Mouse (Mus musculus): Measurements from ENCODE around the gene Kptn. TPM values are rescaled to one million over a fixed set of nuclear protein-coding genes. Genes with fewer than 3 reads are reported as not detected.

Kptn gene
- polyA plus RNA-seq, 1 experiment from 2014 or later, result 26.7 TPM

DNA sequence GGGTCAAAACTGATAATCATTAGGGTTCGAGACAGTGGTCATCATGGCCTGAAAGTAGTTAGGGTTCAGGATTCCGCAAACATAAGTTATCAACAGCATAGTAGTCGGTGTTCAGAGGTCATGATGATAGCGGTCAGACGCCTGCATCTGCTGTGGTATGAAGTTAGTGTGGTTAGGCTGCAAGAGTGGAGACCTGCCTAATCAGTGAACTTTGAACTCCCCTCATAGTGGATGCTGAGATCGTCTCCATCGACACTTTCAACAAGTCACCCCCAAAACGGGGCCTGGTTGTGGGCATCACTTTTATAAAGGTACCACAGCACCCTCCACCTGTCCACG is 536 bp downstream of the Kptn start:
- H3K9me3 ChIP-seq (ENCODE audit: low read depth, low read length), result no peaks in the 10 kb centered on the region
- 35% methylated on average over 9 of the region's 9 CpGs for WGBS
- H3K4me1 ChIP-seq (ENCODE audit: insufficient read depth), result peaks cover 4% of the 10 kb centered on the region; the same call in 1 of the 2 replicates
- peaks cover 29% of the 10 kb centered on the region for H3K36me3 ChIP-seq (ENCODE audit: insufficient read depth)
- H3K27ac ChIP-seq (ENCODE audit: low read depth), result no peak overlapping the region
- peak overlapping the region; percentile 60 for H3K4me3 ChIP-seq (ENCODE audit: low read depth, low read length)
- no peak for DNase-seq
- TF ChIP-seq CTCF (IDR thresholded peaks at IDR 0.05; ENCODE audit: low read depth), result no peak
- H3K27me3 ChIP-seq (ENCODE audit: insufficient read depth, low read length), result no peaks in the 10 kb centered on the region
- H3K9ac ChIP-seq, result peak overlapping the region; percentile 65
- ATAC-seq (ENCODE audit: insufficient read depth), result peak; percentile 37
- peak overlapping the region; percentile 66 for H3K4me2 ChIP-seq

DNA sequence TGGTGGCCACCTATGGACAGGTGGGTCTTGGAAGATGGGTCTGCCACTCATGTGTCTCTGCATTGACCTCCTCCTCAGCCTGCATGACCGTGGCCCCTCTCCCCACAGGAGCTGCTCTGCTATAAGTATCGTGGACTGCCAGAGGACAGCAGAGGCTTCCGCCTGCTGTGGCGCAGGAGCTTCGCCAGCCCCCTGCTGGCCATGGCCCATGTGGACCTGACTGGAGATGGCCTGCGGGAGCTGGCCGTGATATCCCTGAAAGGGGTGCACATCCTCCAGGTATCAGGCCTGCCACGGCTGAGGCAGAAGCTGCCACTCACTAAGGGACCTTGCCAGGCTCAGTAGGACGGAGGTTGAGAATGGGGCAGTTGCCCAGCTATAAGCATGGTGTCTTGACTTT is 6.1 kb downstream of the Kptn start:
- no peak overlapping the region for H3K4me3 ChIP-seq (ENCODE audit: low read depth, low read length)
- H3K9ac ChIP-seq, result no peak overlapping the region
- 71% methylated on average over 9 of the region's 9 CpGs for WGBS
- DNase-seq, result no peak
- H3K27me3 ChIP-seq (ENCODE audit: insufficient read depth, low read length), result no peaks in the 10 kb centered on the region
- peak; percentile 30; the same call in 1 of the 2 replicates for TF ChIP-seq CTCF (IDR thresholded peaks at IDR 0.05; ENCODE audit: low read depth)
- H3K36me3 ChIP-seq (ENCODE audit: insufficient read depth), result peaks cover 6% of the 10 kb centered on the region; the same call in 1 of the 2 replicates
- H3K27ac ChIP-seq (ENCODE audit: low read depth), result no peak overlapping the region
- no peak overlapping the region for H3K4me2 ChIP-seq
- H3K9me3 ChIP-seq (ENCODE audit: low read depth, low read length), result no peaks in the 10 kb centered on the region
- 0 out of 2 replicates have a peak, but pooled peaks cover 2% of the 10 kb centered on the region for H3K4me1 ChIP-seq (ENCODE audit: insufficient read depth)
- ATAC-seq (ENCODE audit: insufficient read depth), result no peak

DNA sequence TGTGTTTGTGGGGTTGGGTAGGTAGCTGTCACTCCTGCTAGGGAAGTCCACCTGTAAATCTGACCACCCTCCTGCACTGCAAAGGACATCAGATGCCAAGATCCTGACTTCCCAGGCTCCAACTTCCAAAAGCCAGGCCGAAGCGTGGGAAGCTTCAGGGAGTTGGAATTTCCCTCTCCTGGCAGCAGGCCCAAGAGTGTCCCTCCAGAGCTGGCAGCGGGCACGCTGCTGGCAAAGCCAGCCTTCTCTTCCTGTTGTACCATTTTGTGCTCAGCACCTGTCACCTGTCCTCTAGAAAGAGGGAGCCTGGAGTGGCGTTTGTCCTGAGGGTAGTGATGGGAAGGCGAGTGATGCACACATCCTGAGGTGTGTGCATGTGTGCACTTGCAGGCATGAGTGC is 8.6 kb downstream of the Kptn start:
- Histone ChIP-seq H3K4me2 (no peak overlapping the region), H3K9me3 (ENCODE audit: low read depth, low read length) (no peaks in the 10 kb centered on the region), H3K36me3 (ENCODE audit: insufficient read depth) (0 out of 2 replicates have a peak, but pooled peaks cover 2% of the 10 kb centered on the region), H3K9ac (no peak overlapping the region), H3K4me1 (ENCODE audit: insufficient read depth) (peaks cover 14% of the 10 kb centered on the region; the same call in 1 of the 2 replicates), H3K27me3 (ENCODE audit: insufficient read depth, low read length) (no peaks in the 10 kb centered on the region), H3K27ac (ENCODE audit: low read depth) (no peak overlapping the region), H3K4me3 (ENCODE audit: low read depth, low read length) (no peak overlapping the region)
- DNase-seq, result no peak
- TF ChIP-seq CTCF (IDR thresholded peaks at IDR 0.05; ENCODE audit: low read depth), result no peak
- WGBS, result 79% methylated on average over 6 of the region's 6 CpGs
- no peak for ATAC-seq (ENCODE audit: insufficient read depth)

DNA sequence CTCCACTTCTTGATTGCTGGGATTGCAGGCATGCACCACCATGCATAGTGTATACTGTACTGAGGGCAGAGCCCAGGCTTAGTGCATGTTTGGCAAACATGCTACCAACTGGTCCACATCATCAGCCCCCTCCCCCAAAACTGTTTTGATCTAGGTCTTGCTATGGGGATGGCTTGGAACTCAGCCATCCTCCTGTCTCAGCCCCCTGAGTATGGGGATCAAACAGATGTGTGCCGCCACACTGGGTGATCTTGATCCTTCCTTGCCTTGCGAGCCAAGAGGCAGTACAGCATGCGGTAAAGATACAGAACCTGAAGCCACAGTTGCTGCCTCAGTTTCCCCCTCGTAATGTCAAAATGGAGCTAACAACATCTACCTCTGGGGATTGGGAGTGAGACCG is 9.2 kb downstream of the Kptn start:
- H3K36me3 ChIP-seq (ENCODE audit: insufficient read depth), result 0 out of 2 replicates have a peak, but pooled peaks cover 2% of the 10 kb centered on the region
- H3K27ac ChIP-seq (ENCODE audit: low read depth), result peak overlapping the region; percentile 52; the same call in 1 of the 2 replicates
- H3K4me2 ChIP-seq, result peak overlapping the region; percentile 79; the same call in 1 of the 2 replicates
- 52% methylated on average over 5 of the region's 5 CpGs for WGBS
- ATAC-seq (ENCODE audit: insufficient read depth) (no peak), DNase-seq (no peak)
- no peak overlapping the region for H3K9ac ChIP-seq
- TF ChIP-seq CTCF (IDR thresholded peaks at IDR 0.05; ENCODE audit: low read depth), result no peak
- no peaks in the 10 kb centered on the region for H3K27me3 ChIP-seq (ENCODE audit: insufficient read depth, low read length)
- H3K4me3 ChIP-seq (ENCODE audit: low read depth, low read length), result 0 out of 2 replicates have a peak overlapping the region, but pooled peaks have one; percentile 50
- H3K4me1 ChIP-seq (ENCODE audit: insufficient read depth), result peaks cover 14% of the 10 kb centered on the region; the same call in 1 of the 2 replicates
- H3K9me3 ChIP-seq (ENCODE audit: low read depth, low read length), result no peaks in the 10 kb centered on the region

DNA sequence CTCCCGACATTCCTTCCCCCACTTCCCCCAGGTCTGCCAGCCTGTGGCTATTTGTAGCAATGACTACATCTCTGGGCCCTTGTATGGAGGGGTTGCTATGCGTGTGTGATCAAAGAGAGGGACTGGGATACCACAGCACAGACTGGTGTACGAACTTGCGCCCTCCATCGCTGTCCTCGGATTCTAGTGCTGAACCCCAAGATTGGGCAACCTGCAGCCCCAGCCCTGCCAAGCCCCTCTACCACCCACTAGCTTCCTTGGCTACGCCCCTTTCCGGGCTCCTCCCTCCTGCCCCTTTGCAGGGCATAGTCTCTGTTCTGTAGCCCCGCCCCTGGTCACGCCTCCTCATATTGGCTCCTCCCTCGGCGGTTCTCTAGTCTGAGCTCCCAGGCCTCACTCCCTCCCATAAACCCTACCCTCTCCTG is 9.7 kb downstream of the Kptn start, which contains the start of gene Slc8a2:
Gene Slc8a2 (plus strand): TSS at position 406 of the 425 bp plus-strand sequence.
- TF ChIP-seq CTCF (IDR thresholded peaks at IDR 0.05; ENCODE audit: low read depth), result no peak
- ATAC-seq (ENCODE audit: insufficient read depth), result peak; percentile 83
- Histone ChIP-seq H3K27ac (ENCODE audit: low read depth) (peak within 1 kb of the TSS; percentile 52; the same call in 1 of the 2 replicates), H3K4me1 (ENCODE audit: insufficient read depth) (peaks cover 14% of the 10 kb centered on the region; the same call in 1 of the 2 replicates), H3K9me3 (ENCODE audit: low read depth, low read length) (no peaks in the 10 kb centered on the region), H3K27me3 (ENCODE audit: insufficient read depth, low read length) (no peaks in the 10 kb centered on the region), H3K4me2 (peak within 1 kb of the TSS; percentile 79), H3K36me3 (ENCODE audit: insufficient read depth) (0 out of 2 replicates have a peak, but pooled peaks cover 2% of the 10 kb centered on the region), H3K9ac (peak within 1 kb of the TSS; percentile 53), H3K4me3 (ENCODE audit: low read depth, low read length) (peak within 1 kb of the TSS; percentile 50)
- WGBS, result under 1% methylated on average over 12 of the region's 12 CpGs
- peak; percentile 90 for DNase-seq

DNA sequence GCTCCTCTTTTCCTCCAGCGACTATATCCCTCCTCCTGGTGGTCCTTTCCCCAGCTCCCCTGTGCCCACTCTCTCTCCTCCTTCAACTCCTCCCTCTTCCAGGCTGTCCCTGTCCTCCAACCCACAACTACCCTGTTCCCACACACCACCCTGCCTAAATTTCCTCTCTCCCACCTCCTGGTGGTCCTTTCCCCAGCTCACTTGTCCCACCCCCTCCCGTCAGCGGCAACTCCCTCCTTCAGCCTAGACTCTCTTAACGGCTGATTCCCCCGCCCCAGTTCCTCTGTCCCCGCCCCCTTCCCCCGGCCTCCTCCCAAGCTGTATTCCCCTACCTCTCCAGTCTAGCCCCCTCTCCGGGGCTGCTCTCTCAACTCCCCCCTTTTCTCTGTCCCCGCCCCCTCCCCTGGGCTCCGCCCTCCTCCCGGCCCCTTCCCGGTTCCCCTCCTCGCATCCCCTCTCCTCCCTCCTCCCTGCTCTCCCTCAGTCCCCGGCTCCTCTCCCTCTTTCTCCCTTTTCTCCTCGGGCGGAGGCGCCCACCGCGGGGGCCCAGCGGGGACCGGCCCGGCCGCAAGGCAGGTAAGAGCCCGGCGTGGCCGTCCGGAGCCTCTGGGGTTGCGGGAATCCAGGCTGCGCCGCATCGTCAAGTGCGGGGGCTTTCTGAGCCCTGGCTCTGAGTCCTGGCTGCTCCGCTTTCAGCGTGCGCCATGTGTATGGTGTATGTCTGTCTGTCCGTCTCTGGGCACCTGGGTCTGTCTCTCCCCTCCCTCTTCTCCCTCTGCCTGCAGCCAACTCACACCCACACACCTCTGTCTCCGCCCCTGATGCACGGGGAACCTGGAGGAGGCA is 10.4 kb downstream of the Kptn start:
- H3K9me3 ChIP-seq (ENCODE audit: low read depth, low read length), result no peaks in the 10 kb centered on the region
- H3K27ac ChIP-seq (ENCODE audit: low read depth), result peak overlapping the region; percentile 52; the same call in 1 of the 2 replicates
- H3K4me3 ChIP-seq (ENCODE audit: low read depth, low read length), result peak overlapping the region; percentile 50
- peak; percentile 66 for DNase-seq
- TF ChIP-seq CTCF (IDR thresholded peaks at IDR 0.05; ENCODE audit: low read depth), result no peak
- H3K36me3 ChIP-seq (ENCODE audit: insufficient read depth), result no peaks in the 10 kb centered on the region
- no peaks in the 10 kb centered on the region for H3K27me3 ChIP-seq (ENCODE audit: insufficient read depth, low read length)
- H3K4me2 ChIP-seq, result peak overlapping the region; percentile 79
- peaks cover 14% of the 10 kb centered on the region; the same call in 1 of the 2 replicates for H3K4me1 ChIP-seq (ENCODE audit: insufficient read depth)
- under 1% methylated on average over 35 of the region's 38 CpGs for WGBS
- H3K9ac ChIP-seq, result peak overlapping the region; percentile 53
- ATAC-seq (ENCODE audit: insufficient read depth), result peak; percentile 79

All from lung, embryonic 14.5 days (tissue).